Mouse (Mus musculus) CD4-positive, CD25-positive, alpha-beta regulatory T cell, adult 4 months (primary cell): ENCODE measurements around the gene Sestd1. TPM values are rescaled to one million over a fixed set of nuclear protein-coding genes. Genes with fewer than 3 reads are reported as not detected.

Experiments used
- ATAC-seq: one replicate; pipeline ENCODE4 v1.8.0; 2017
- polyA plus RNA-seq, 2 experiments: library from polyadenylated mRNA; unstranded; fragments of 100-300 nt; shearing (Covaris generic); gene quantifications; one replicate each; pipeline ENCODE4 v1.2.1; 2017

The Sestd1 gene
- polyA plus RNA-seq, 2 experiments from 2014 or later = 0.04 to 0.16 TPM

DNA sequence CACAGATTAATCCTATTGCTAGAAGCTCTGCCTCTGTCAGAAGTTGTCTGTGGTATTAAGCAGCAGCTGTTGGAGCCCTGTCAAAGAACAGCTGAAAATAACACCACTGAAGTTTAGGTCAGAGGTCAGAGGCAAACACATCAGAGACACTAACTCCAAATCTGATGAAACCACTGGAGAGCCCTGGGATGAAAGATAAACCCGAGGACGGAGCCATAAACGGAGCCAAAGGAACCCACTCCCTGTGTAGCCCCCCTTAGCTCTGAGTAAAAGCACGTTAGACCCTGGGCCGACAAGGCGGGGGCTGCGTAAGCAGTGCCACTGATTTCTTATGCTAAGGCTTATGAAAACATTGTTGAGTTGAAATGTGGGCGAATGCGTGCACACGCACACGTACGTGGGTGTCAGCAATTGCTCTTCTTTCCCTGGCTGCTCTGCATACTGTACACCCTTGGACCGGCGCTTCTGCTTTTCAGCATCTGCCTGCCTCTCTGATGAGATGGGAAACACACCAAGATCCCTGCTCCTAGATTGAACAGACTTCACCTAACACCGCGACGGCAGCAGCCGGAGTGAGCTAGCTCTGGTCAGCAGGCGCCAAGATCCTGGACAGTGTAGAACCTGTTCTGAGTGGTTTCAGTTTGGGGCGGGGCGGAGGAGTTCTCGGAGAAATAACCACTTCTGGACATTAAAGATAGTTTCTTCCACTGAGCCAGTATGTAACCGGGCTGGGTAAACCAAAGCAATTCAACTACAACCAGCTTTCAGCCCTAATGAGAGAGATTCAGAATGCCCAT lies 108.8 kb downstream of the Sestd1 start:
- ATAC-seq = no peak

DNA sequence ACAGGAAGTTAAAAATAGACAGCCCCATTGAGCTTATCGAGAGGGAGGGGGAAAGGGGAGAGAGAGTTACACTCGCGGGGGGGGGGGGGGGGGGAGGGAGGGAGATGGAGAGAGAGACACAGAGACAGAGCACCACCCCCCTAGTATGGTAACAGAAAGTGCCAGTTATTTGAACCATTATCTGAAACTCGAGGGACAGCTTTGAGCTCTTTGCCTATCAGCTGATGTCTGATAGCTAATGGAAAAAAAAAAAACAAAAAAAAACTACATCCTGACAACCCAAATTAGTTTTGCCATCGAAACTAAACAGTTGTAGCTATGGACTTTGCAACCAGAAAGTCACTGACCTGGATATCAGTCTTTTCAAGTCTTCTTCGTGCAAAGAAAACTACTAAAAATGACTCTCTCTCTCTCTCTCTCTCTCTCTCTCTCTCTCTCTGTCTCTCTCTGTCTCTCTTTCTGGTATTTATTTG lies 109.7 kb downstream of the Sestd1 start, which contains the start of gene Ccdc141:
Ccdc141 (minus strand) TSS at position 4 of the 473 bp plus-strand sequence.
- ATAC-seq = peak; percentile 68

DNA sequence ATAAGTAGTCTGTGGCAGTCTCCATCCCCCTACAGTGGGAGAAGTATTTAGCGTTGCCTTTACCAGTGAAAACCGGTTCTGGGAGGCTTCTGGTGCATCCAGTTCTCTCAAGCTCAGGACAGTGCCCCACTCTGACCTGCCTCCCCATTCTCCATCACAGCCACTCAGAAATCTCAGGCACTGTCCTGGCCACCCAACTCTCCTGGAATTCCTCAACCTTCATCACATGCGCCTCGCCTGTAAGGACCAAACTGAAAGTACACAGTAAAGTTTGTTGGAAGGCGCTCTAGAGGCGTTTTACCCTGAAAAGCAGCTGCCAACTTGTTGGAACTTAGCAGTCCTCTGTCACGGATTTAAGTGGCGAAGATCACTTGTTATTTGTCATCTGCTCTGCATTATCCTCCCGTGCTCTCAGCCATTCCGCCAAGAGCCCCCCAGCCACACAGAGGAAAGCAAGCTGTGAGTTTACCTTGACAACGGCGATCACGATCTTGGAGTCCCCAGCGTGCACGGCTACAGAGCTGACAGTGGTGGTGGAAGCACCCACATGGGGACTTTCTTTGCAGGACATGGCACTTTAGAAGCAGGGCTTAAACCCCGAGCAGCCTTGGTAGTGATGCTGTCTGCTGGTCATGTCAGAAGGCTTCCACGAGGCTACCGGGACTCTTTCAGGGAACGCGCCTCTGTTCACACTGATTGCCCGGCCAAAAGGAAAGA lies 110.3 kb downstream of the Sestd1 start:
- peak; percentile 46 for ATAC-seq

DNA sequence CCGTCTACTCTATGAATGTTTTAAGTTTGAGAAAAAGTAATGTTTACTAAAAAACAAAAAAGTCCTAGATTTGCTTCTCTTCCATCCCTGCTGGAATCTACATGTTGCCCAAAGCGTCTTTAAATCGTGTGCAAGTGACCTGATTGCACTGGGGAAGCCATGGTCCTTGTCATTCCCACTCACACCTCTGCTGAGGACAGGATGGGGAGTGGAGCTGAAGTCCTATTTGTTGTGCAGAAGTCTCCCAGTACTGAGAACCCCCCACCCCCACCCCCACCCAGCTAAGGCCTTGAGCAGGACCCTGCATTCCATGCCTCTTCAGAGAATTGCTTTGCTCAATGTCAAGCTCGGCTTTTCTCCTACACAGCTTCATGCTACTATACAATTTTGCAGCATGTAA lies 111.2 kb downstream of the Sestd1 start:
- no peak for ATAC-seq

DNA sequence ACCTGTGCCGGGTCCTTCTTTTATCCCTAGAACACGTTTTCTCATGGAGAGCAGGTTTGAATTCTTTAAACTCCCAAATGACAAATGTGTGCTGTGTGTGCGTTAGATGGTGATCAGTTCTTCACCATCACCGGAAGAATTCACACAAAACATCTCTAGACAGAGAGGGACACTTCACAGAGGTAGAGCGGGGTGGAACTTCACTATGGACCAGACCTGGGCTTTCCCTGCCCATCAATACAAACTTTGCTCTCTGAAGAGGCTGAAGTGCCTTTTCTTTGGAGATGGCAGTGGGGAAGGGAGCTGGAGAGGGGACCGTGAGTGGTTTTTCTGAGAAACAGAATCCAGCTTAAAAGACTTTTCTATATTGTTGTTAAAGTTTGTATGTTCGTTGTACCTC lies 111.6 kb downstream of the Sestd1 start:
- no peak for ATAC-seq

- ATAC-seq = no peak
Measured at GRCm38 (mm10) chr2:77168081-77168685, 112.2 kb downstream of the Sestd1 start.

DNA sequence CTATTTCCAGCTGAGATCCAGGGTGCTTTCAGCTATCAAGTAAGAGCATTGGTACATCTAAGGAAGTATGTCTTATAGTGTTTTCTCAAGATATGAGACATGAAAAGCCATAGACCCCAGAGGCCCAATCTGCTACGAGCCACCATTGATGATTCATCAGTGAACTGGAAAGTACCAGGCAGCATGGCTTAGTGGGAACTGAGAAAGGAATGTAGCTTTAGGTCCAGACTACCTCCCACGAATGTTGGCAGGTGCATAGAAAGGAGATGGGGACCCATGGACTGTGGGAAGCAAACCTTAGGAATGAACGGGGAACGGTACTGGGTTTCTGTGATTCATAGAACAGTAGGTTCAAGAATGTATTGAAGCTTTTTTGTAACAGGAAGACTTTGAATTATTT lies 114.0 kb downstream of the Sestd1 start:
- ATAC-seq = no peak

DNA sequence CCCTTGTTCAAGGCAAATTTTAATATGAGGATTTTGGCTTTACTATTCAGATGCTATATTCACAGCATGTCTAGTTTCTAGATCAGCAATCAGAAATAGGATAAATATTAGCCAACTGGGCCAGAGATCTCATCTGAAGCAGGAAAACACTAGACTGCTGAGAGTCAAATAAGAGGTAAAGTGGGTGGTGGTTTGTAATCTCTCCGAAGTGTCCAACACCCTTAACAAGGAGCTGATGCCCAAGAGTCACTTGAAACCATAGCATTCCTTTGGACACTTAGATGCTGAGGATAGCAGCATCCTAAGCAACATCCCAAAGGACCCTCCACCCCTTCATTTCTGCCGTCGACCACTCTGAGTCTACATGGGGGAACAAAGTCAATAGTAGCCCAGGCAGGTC lies 115.7 kb downstream of the Sestd1 start:
- ATAC-seq = no peak

DNA sequence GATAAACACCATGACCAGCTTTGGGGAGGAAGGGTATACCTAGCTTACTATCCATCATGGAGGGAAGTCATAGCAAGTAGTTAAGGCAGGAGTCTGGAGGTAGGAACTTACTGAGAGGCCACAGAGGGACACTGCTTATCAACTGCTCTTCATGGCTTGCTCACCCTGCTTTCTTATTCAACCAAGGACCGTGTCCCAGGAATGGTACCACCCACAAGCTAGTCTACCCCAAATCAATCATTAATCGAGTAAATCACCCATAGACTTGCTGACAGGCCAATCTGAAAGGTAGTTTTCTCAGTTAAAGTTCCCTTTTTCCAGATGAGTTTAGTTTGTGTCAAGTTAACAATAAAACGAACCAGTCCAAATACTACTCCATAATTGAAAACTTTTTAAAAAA lies 117.0 kb downstream of the Sestd1 start:
- no peak for ATAC-seq

DNA sequence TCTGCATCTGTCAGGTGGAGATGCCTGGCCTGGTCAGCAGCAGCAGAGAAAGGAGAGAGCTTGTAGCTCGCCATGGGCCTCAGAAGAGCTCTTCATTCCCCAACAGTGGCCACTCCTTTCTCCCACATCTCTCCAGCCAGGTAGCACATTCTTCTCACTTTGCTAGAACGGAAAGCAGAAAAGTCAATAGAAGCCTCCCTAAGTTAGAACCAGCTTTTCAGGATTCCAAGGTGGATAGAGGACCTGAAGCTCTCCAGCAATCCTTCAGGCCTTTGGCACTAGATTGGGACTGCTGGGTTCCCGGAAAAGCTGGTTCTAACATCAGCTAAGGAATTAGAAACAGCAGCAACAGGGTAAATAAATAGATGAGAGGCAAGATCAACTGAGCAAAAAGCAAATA lies 118.3 kb downstream of the Sestd1 start:
- ATAC-seq = no peak

DNA sequence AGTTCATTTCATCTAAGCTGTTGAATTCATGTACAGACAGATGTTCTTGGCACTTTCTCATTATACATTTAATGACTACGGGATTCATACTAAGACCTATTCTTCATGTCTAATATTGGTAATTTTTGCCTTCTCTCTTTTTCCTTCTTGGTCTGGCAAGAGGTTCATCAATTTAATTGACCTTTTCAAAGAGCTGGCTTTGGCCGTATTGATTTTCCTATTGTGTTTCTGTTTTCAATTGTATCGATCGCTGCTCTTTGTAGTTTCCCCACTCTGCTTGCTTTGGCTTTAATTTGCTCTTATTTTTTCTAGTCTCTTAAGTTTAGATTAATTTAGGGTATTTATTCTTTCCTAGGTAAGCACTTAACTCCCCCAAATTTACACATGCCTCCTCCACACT lies 122.8 kb downstream of the Sestd1 start:
- no peak for ATAC-seq

DNA sequence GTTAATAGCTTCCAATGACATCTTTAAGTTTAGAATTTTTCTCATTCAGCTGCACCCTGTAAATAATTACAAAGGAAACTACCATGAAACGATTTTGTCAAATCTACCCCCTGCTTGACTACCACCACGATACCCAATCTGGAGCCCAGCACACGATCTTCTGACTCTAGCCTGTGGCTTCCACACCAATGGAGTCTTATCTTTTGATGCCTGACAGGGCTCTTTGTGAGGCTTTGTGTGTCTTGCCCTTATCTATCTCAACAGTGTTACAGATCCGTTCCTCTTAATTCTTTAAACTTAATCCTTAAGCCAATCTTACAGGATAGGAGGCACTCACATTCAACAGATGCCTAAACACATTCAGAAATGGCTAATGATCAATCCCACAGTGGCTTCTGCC lies 126.3 kb downstream of the Sestd1 start:
- ATAC-seq = no peak

- ATAC-seq = no peak
Measured at GRCm38 (mm10) chr2:77151255-77151654, 129.1 kb downstream of the Sestd1 start.

GRCm38 (mm10) chr2:77149576-77149975 lies 130.8 kb downstream of the Sestd1 start:
- ATAC-seq = no peak

DNA sequence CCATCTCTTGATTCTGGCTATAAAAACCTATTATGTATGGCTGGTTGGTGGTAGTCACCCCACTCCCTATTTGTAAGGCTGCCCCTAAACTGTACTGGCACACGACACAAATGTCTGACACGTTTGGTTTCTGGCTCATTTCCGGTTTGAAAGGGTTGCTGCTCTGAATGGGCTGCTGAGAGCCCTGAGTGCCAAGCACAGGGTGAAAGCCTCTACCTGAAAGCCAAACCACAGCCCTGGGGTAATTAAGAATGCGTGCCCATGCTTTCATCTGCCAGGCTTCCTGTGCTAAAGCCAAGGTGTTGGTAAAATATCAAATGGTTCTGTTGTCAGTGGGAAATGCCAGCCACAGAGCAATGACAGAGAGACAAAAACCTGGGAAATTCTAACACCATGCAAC lies 132.2 kb downstream of the Sestd1 start:
- no peak for ATAC-seq

DNA sequence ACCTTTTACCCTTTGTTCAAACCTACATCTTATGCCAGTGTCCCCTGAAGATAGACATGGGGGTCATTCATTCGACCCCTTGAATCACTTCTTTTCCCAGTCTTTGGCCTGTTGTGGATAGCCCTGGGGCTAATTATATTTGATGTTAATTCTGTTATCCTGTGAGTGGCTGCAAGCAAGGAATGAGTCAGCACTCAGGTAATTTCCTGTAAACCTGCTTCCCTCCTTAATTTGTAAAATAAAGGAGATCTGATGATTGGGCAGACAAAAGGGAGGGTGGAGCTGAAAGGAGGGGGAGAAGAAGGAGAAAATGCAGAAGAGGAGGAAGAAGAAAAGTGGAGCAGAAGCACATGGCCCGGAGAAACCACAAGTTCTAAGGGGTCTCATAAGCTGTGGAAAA lies 133.4 kb downstream of the Sestd1 start:
- ATAC-seq = no peak

DNA sequence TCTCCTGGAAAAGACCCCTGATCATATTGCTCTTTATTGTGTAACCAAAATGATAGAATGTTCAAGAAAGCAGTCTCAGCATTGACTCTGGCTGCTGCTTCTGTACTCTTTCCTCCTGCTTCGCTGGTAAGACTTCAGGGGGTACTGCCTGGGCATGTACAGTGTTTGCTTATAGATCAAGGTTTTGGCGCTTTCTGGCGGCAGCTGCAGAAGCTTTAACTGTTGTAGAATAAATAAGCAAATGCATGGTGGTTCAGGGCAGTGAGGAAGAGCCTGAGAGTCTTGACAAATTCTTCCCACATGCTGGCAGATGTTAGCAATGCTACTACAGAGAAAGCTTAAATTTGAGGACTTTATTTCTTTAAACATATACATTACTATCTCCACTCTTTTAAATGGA lies 134.1 kb downstream of the Sestd1 start:
- ATAC-seq = no peak

GRCm38 (mm10) chr2:77143536-77143935 lies 136.9 kb downstream of the Sestd1 start:
- no peak for ATAC-seq

GRCm38 (mm10) chr2:77138879-77139278 lies 141.5 kb downstream of the Sestd1 start:
- ATAC-seq = no peak

GRCm38 (mm10) chr2:77134906-77135305 lies 145.5 kb downstream of the Sestd1 start:
- no peak for ATAC-seq

- ATAC-seq = no peak
Measured at GRCm38 (mm10) chr2:77133407-77133806, 147.0 kb downstream of the Sestd1 start.
